Mouse (Mus musculus) liver, embryonic 16.5 days (tissue): ENCODE data around the gene Adamts3. TPM values are rescaled to one million over a fixed set of nuclear protein-coding genes. Genes with fewer than 3 reads are reported as not detected.

Source experiments
- ATAC-seq: fragments of 200-750 bp; cut with Nextera tagmentation; 2 replicates; pipeline ENCODE4 v1.8.0; 2017; ENCODE audit warnings: low read depth, mild to moderate bottlenecking, moderate number of reproducible peaks, moderate library complexity
- H3K27ac ChIP-seq: fragments of 300-500 bp; sonication (generic); 2 replicates; pipeline ENCODE4 v1.5.1; 2014; ENCODE audit warnings: mild to moderate bottlenecking, low read length
- H3K27me3 ChIP-seq: fragments of 300-500 bp; sonication (generic); 2 replicates; pipeline ENCODE4 v1.6.1; 2014; ENCODE audit warnings: low read depth, low read length, mixed read lengths; ENCODE audit not compliant: control insufficient read depth, insufficient read depth
- H3K36me3 ChIP-seq: fragments of 300-500 bp; sonication (generic); 2 replicates; pipeline ENCODE4 v1.6.1; 2014; ENCODE audit warnings: mild to moderate bottlenecking; ENCODE audit not compliant: control insufficient read depth, insufficient read depth
- H3K4me1 ChIP-seq: fragments of 300-500 bp; sonication (generic); 2 replicates; pipeline ENCODE4 v1.6.1; 2014; ENCODE audit warnings: low read depth, low read length, mixed read lengths; ENCODE audit not compliant: control insufficient read depth
- H3K4me2 ChIP-seq: fragments of 300-500 bp; sonication (generic); 2 replicates; pipeline ENCODE4 v1.6.1; 2014; ENCODE audit warnings: low read depth, low read length, mixed read lengths
- H3K4me3 ChIP-seq: fragments of 300-500 bp; sonication (generic); 2 replicates; pipeline ENCODE4 v1.5.1; 2014; ENCODE audit warnings: low read depth, mild to moderate bottlenecking, low read length
- H3K9ac ChIP-seq: fragments of 300-500 bp; sonication (generic); 2 replicates; pipeline ENCODE4 v1.6.1; 2014; ENCODE audit warnings: low read depth, low read length
- H3K9me3 ChIP-seq: fragments of 300-500 bp; sonication (generic); replicated peaks from 2 replicates; pipeline ENCODE4 v1.6.1; 2016; ENCODE audit warnings: low read length; ENCODE audit not compliant: control insufficient read depth
- WGBS: fragments of 180-500 bp; shearing (Covaris S2); extraction: QIAGEN DNeasy Blood & Tissue Kit; methylation state at CpG from one replicate; pipeline ENCODE4 v1.1.7; 2014; ENCODE audit not compliant: insufficient replicate concordance; 5-methylcytosine and 5-hydroxymethylcytosine counted together
- polyA plus RNA-seq: library from polyadenylated mRNA; unstranded; fragments of >200 nt; fragmentation: Nextera tagmentation; extraction: Ambion mirVana; gene quantifications from 2 replicates; pipeline ENCODE4 v1.2.1, GENCODE M21; 2015

Adamts3 gene
- polyA plus RNA-seq, 1 experiment from 2014 or later = 0.55 TPM

GRCm38 (mm10) chr5:89884991-89885390 is 1.9 kb upstream of the Adamts3 start:
- Histone ChIP-seq H3K27me3 (no peaks in the 10 kb centered on the region), H3K4me2 (no peak overlapping the region), H3K9ac (no peak overlapping the region), H3K9me3 (no peaks in the 10 kb centered on the region), H3K4me1 (peaks cover 11% of the 10 kb centered on the region), H3K4me3 (no peak overlapping the region), H3K27ac (no peak overlapping the region), H3K36me3 (no peaks in the 10 kb centered on the region)
- WGBS = 50% methylated on average over 4 of the region's 4 CpGs
- ATAC-seq = no peak

- H3K4me3 ChIP-seq = peak overlapping the region; percentile 70
Observed at GRCm38 (mm10) chr5:89883908-89884204, 722 bp upstream of the Adamts3 start.

GRCm38 (mm10) chr5:89882091-89882734 is 921 bp downstream of the Adamts3 start:
- no peaks in the 10 kb centered on the region for H3K27me3 ChIP-seq
- H3K9ac ChIP-seq = peak overlapping the region; percentile 62
- no peaks in the 10 kb centered on the region for H3K9me3 ChIP-seq
- H3K4me3 ChIP-seq = peak overlapping the region; percentile 70
- peaks cover 11% of the 10 kb centered on the region for H3K4me1 ChIP-seq
- no peaks in the 10 kb centered on the region for H3K36me3 ChIP-seq
- peak; percentile 76 for ATAC-seq
- H3K4me2 ChIP-seq = peak overlapping the region; percentile 95
- 0% methylated on average over 35 of the region's 35 CpGs for WGBS
- H3K27ac ChIP-seq = no peak overlapping the region

More at GRCm38 (mm10) chr5:89883908-89884204, 722 bp upstream of the Adamts3 start:
- H3K27me3 ChIP-seq = no peaks in the 10 kb centered on the region
- H3K4me1 ChIP-seq = peaks cover 11% of the 10 kb centered on the region
- WGBS = under 1% methylated on average over 8 of the region's 8 CpGs
- H3K27ac ChIP-seq = no peak overlapping the region
- no peak overlapping the region for H3K9ac ChIP-seq
- H3K4me2 ChIP-seq = peak overlapping the region; percentile 95
- H3K36me3 ChIP-seq = no peaks in the 10 kb centered on the region
- ATAC-seq = peak; percentile 36; the same call in 1 of the 2 replicates
- H3K9me3 ChIP-seq = no peaks in the 10 kb centered on the region

GRCm38 (mm10) chr5:89881425-89881824 is 1.7 kb downstream of the Adamts3 start:
- 20% methylated on average over 4 of the region's 4 CpGs for WGBS
- no peak overlapping the region for H3K4me3 ChIP-seq
- H3K9me3 ChIP-seq = no peaks in the 10 kb centered on the region

GRCm38 (mm10) chr5:89878866-89879392 is 4.2 kb downstream of the Adamts3 start:
- Histone ChIP-seq H3K4me3 (no peak overlapping the region), H3K4me1 (peaks cover 10% of the 10 kb centered on the region), H3K4me2 (no peak overlapping the region), H3K27me3 (no peaks in the 10 kb centered on the region), H3K9me3 (no peaks in the 10 kb centered on the region), H3K9ac (no peak overlapping the region), H3K27ac (no peak overlapping the region), H3K36me3 (no peaks in the 10 kb centered on the region)
- no peak for ATAC-seq
- 77% methylated on average over 11 of the region's 11 CpGs for WGBS

More at GRCm38 (mm10) chr5:89881425-89881824, 1.7 kb downstream of the Adamts3 start:
- H3K9ac ChIP-seq = no peak overlapping the region
- H3K4me2 ChIP-seq = peak overlapping the region; percentile 95
- H3K36me3 ChIP-seq = no peaks in the 10 kb centered on the region
- ATAC-seq = no peak
- H3K4me1 ChIP-seq = peaks cover 11% of the 10 kb centered on the region
- H3K27me3 ChIP-seq = no peaks in the 10 kb centered on the region
- H3K27ac ChIP-seq = no peak overlapping the region

- Histone ChIP-seq H3K27me3 (no peaks in the 10 kb centered on the region), H3K9me3 (no peaks in the 10 kb centered on the region), H3K4me3 (no peak overlapping the region), H3K4me1 (no peaks in the 10 kb centered on the region), H3K4me2 (no peak overlapping the region), H3K9ac (no peak overlapping the region), H3K36me3 (no peaks in the 10 kb centered on the region), H3K27ac (no peak overlapping the region)
- ATAC-seq = no peak
- 51% methylated on average over 2 of the region's 2 CpGs for WGBS
Observed at GRCm38 (mm10) chr5:89872661-89873060, 10.5 kb downstream of the Adamts3 start.

GRCm38 (mm10) chr5:89859603-89860002 is 23.5 kb downstream of the Adamts3 start:
- H3K27me3 ChIP-seq = no peaks in the 10 kb centered on the region
- 63% methylated on average over 4 of the region's 4 CpGs for WGBS
- H3K9ac ChIP-seq = no peak overlapping the region
- H3K9me3 ChIP-seq = no peaks in the 10 kb centered on the region
- no peak overlapping the region for H3K4me3 ChIP-seq
- H3K4me1 ChIP-seq = no peaks in the 10 kb centered on the region
- no peak for ATAC-seq
- no peak overlapping the region for H3K4me2 ChIP-seq
- H3K36me3 ChIP-seq = no peaks in the 10 kb centered on the region
- no peak overlapping the region for H3K27ac ChIP-seq

- Histone ChIP-seq H3K4me2 (no peak overlapping the region), H3K4me1 (no peaks in the 10 kb centered on the region), H3K9ac (no peak overlapping the region), H3K27ac (no peak overlapping the region), H3K9me3 (no peaks in the 10 kb centered on the region), H3K27me3 (no peaks in the 10 kb centered on the region), H3K4me3 (no peak overlapping the region), H3K36me3 (no peaks in the 10 kb centered on the region)
- ATAC-seq = no peak
- WGBS = 61% methylated on average over 1 of the region's 1 CpGs
Observed at GRCm38 (mm10) chr5:89858837-89859236, 24.3 kb downstream of the Adamts3 start.

GRCm38 (mm10) chr5:89846551-89846950 is 36.6 kb downstream of the Adamts3 start:
- Histone ChIP-seq H3K4me3 (no peak overlapping the region), H3K9ac (no peak overlapping the region), H3K36me3 (no peaks in the 10 kb centered on the region), H3K4me2 (no peak overlapping the region), H3K4me1 (no peaks in the 10 kb centered on the region), H3K9me3 (no peaks in the 10 kb centered on the region), H3K27ac (no peak overlapping the region), H3K27me3 (no peaks in the 10 kb centered on the region)
- ATAC-seq = no peak
- 51% methylated on average over 1 of the region's 1 CpGs for WGBS
